Mouse (Mus musculus) midbrain, embryonic 15.5 days (tissue): ENCODE data around the gene Synpr. TPM values are rescaled to one million over a fixed set of nuclear protein-coding genes. Genes with fewer than 3 reads are reported as not detected.

Experiments
- ATAC-seq: fragments of 200-750 bp; cut with Nextera tagmentation; replicated peaks from 2 replicates; pipeline ENCODE4 v1.8.0; 2017; ENCODE audit warnings: moderate TSS enrichment
- H3K27ac ChIP-seq: fragments of 300-500 bp; sonication (generic); 2 replicates; pipeline ENCODE4 v1.5.1; 2015; ENCODE audit warnings: mild to moderate bottlenecking, inconsistent platforms
- H3K27me3 ChIP-seq: fragments of 300-500 bp; sonication (generic); replicated peaks from 2 replicates; pipeline ENCODE4 v1.6.1; 2015; ENCODE audit warnings: inconsistent platforms
- H3K36me3 ChIP-seq: fragments of 300-500 bp; sonication (generic); replicated peaks from 2 replicates; pipeline ENCODE4 v1.6.1; 2015; ENCODE audit warnings: inconsistent platforms
- H3K4me1 ChIP-seq: fragments of 300-500 bp; sonication (generic); 2 replicates; pipeline ENCODE4 v1.6.1; 2015; ENCODE audit warnings: inconsistent platforms
- H3K4me2 ChIP-seq: fragments of 300-500 bp; sonication (generic); 2 replicates; pipeline ENCODE4 v1.6.1; 2015; ENCODE audit warnings: inconsistent platforms, mild to moderate bottlenecking, moderate library complexity
- H3K4me3 ChIP-seq: fragments of 300-500 bp; sonication (generic); 2 replicates; pipeline ENCODE4 v1.5.1; 2015; ENCODE audit warnings: mild to moderate bottlenecking, inconsistent platforms
- H3K9ac ChIP-seq: fragments of 300-500 bp; sonication (generic); 2 replicates; pipeline ENCODE4 v1.6.1; 2015; ENCODE audit warnings: mild to moderate bottlenecking, inconsistent platforms
- H3K9me3 ChIP-seq: fragments of 300-500 bp; sonication (generic); 2 replicates; pipeline ENCODE4 v1.6.1; 2016; ENCODE audit warnings: inconsistent platforms
- WGBS: fragments of 180-500 bp; shearing (Covaris S2); methylation state at CpG from one replicate; pipeline ENCODE4 v1.1.7; 2015; ENCODE audit warnings: mixed read lengths; 5-methylcytosine and 5-hydroxymethylcytosine counted together
- polyA plus RNA-seq: library from polyadenylated mRNA; unstranded; fragments of >200 nt; fragmentation: Nextera tagmentation; extraction: Ambion mirVana; gene quantifications from 2 replicates; pipeline ENCODE4 v1.2.1, GENCODE M21; 2015

Synpr gene
- polyA plus RNA-seq, 1 experiment from 2014 or later, result 30.6 TPM

- no peak for ATAC-seq
- Histone ChIP-seq H3K27me3 (no peaks in the 10 kb centered on the region), H3K4me1 (no peaks in the 10 kb centered on the region), H3K36me3 (no peaks in the 10 kb centered on the region), H3K4me3 (no peak overlapping the region), H3K9me3 (no peaks in the 10 kb centered on the region), H3K27ac (no peak overlapping the region), H3K4me2 (no peak overlapping the region), H3K9ac (no peak overlapping the region)
- WGBS, result 84% methylated on average over 2 of the region's 2 CpGs
Measured at GRCm38 (mm10) chr14:13469211-13469610, 184.6 kb downstream of the Synpr start.

- Histone ChIP-seq H3K9ac (no peak overlapping the region), H3K4me1 (no peaks in the 10 kb centered on the region), H3K27ac (no peak overlapping the region), H3K27me3 (no peaks in the 10 kb centered on the region), H3K4me2 (no peak overlapping the region), H3K4me3 (no peak overlapping the region), H3K36me3 (no peaks in the 10 kb centered on the region), H3K9me3 (no peaks in the 10 kb centered on the region)
- no peak for ATAC-seq
- 73% methylated on average over 1 of the region's 1 CpGs for WGBS
Measured at GRCm38 (mm10) chr14:13477821-13478220, 193.2 kb downstream of the Synpr start.

GRCm38 (mm10) chr14:13505355-13505754 lies 220.8 kb downstream of the Synpr start:
- Histone ChIP-seq H3K36me3 (no peaks in the 10 kb centered on the region), H3K4me1 (no peaks in the 10 kb centered on the region), H3K4me3 (no peak overlapping the region), H3K9ac (no peak overlapping the region), H3K9me3 (no peaks in the 10 kb centered on the region), H3K4me2 (no peak overlapping the region), H3K27me3 (no peaks in the 10 kb centered on the region), H3K27ac (no peak overlapping the region)
- WGBS, result 67% methylated on average over 5 of the region's 5 CpGs
- ATAC-seq, result no peak

- Histone ChIP-seq H3K4me3 (no peak overlapping the region), H3K27ac (no peak overlapping the region; the same call in 1 of the 2 replicates), H3K9me3 (no peaks in the 10 kb centered on the region), H3K4me1 (0 out of 2 replicates have a peak, but pooled peaks cover 8% of the 10 kb centered on the region), H3K4me2 (no peak overlapping the region), H3K36me3 (no peaks in the 10 kb centered on the region), H3K9ac (no peak overlapping the region), H3K27me3 (no peaks in the 10 kb centered on the region)
- ATAC-seq, result 0 out of 2 replicates have a peak, but pooled peaks have one; percentile 50
- 92% methylated on average over 5 of the region's 5 CpGs for WGBS
Measured at GRCm38 (mm10) chr14:13518608-13519139, 234.1 kb downstream of the Synpr start.

GRCm38 (mm10) chr14:13519239-13520011 lies 234.8 kb downstream of the Synpr start:
- no peaks in the 10 kb centered on the region for H3K27me3 ChIP-seq
- ATAC-seq, result peak; percentile 87
- H3K4me3 ChIP-seq, result no peak overlapping the region
- no peak overlapping the region for H3K4me2 ChIP-seq
- peak overlapping the region; percentile 54 for H3K27ac ChIP-seq
- H3K9ac ChIP-seq, result no peak overlapping the region
- H3K36me3 ChIP-seq, result no peaks in the 10 kb centered on the region
- WGBS, result 33% methylated on average over 7 of the region's 7 CpGs
- 0 out of 2 replicates have a peak, but pooled peaks cover 8% of the 10 kb centered on the region for H3K4me1 ChIP-seq
- H3K9me3 ChIP-seq, result no peaks in the 10 kb centered on the region

GRCm38 (mm10) chr14:13547746-13548145 lies 263.2 kb downstream of the Synpr start:
- no peak for ATAC-seq
- no peaks in the 10 kb centered on the region for H3K27me3 ChIP-seq
- H3K36me3 ChIP-seq, result no peaks in the 10 kb centered on the region
- H3K4me1 ChIP-seq, result no peaks in the 10 kb centered on the region
- H3K27ac ChIP-seq, result no peak overlapping the region
- H3K4me3 ChIP-seq, result no peak overlapping the region
- no peak overlapping the region for H3K4me2 ChIP-seq
- H3K9me3 ChIP-seq, result no peaks in the 10 kb centered on the region
- WGBS, result 70% methylated on average over 2 of the region's 2 CpGs
- no peak overlapping the region for H3K9ac ChIP-seq

- Histone ChIP-seq H3K9ac (no peak overlapping the region), H3K36me3 (no peaks in the 10 kb centered on the region), H3K9me3 (no peaks in the 10 kb centered on the region), H3K27me3 (no peaks in the 10 kb centered on the region), H3K4me3 (no peak overlapping the region), H3K4me1 (no peaks in the 10 kb centered on the region), H3K27ac (no peak overlapping the region), H3K4me2 (no peak overlapping the region)
- no peak for ATAC-seq
- 82% methylated on average over 4 of the region's 4 CpGs for WGBS
Measured at GRCm38 (mm10) chr14:13551209-13551608, 266.6 kb downstream of the Synpr start.

GRCm38 (mm10) chr14:13553616-13554370 lies 269.2 kb downstream of the Synpr start:
- ATAC-seq, result no peak
- H3K4me1 ChIP-seq, result no peaks in the 10 kb centered on the region
- H3K4me3 ChIP-seq, result no peak overlapping the region
- no peak overlapping the region for H3K9ac ChIP-seq
- H3K27me3 ChIP-seq, result no peaks in the 10 kb centered on the region
- H3K36me3 ChIP-seq, result no peaks in the 10 kb centered on the region
- 25% methylated on average over 1 of the region's 1 CpGs for WGBS
- no peaks in the 10 kb centered on the region for H3K9me3 ChIP-seq
- H3K27ac ChIP-seq, result no peak overlapping the region
- no peak overlapping the region for H3K4me2 ChIP-seq

- no peak overlapping the region for H3K4me3 ChIP-seq
- 88% methylated on average over 4 of the region's 4 CpGs for WGBS
- H3K4me1 ChIP-seq, result no peaks in the 10 kb centered on the region
- no peaks in the 10 kb centered on the region for H3K27me3 ChIP-seq
- no peak overlapping the region for H3K27ac ChIP-seq
- no peak overlapping the region for H3K4me2 ChIP-seq
- ATAC-seq, result no peak
- H3K9me3 ChIP-seq, result no peaks in the 10 kb centered on the region
- no peak overlapping the region for H3K9ac ChIP-seq
- H3K36me3 ChIP-seq, result no peaks in the 10 kb centered on the region
Measured at GRCm38 (mm10) chr14:13554631-13555030, 270.1 kb downstream of the Synpr start.

GRCm38 (mm10) chr14:13558117-13558516 lies 273.5 kb downstream of the Synpr start:
- Histone ChIP-seq H3K27me3 (no peaks in the 10 kb centered on the region), H3K9ac (no peak overlapping the region), H3K27ac (no peak overlapping the region), H3K4me2 (no peak overlapping the region), H3K4me3 (no peak overlapping the region), H3K4me1 (no peaks in the 10 kb centered on the region), H3K9me3 (no peaks in the 10 kb centered on the region), H3K36me3 (no peaks in the 10 kb centered on the region)
- no peak for ATAC-seq
- WGBS, result 90% methylated on average over 2 of the region's 2 CpGs

GRCm38 (mm10) chr14:13567250-13567649 lies 282.7 kb downstream of the Synpr start:
- Histone ChIP-seq H3K27me3 (no peaks in the 10 kb centered on the region), H3K4me3 (no peak overlapping the region), H3K4me1 (no peaks in the 10 kb centered on the region), H3K27ac (no peak overlapping the region), H3K9me3 (no peaks in the 10 kb centered on the region), H3K36me3 (no peaks in the 10 kb centered on the region), H3K4me2 (no peak overlapping the region), H3K9ac (no peak overlapping the region)
- WGBS, result 79% methylated on average over 1 of the region's 1 CpGs
- ATAC-seq, result no peak

GRCm38 (mm10) chr14:13567996-13568395 lies 283.4 kb downstream of the Synpr start:
- Histone ChIP-seq H3K9me3 (no peaks in the 10 kb centered on the region), H3K27ac (no peak overlapping the region), H3K4me3 (no peak overlapping the region), H3K27me3 (no peaks in the 10 kb centered on the region), H3K9ac (no peak overlapping the region), H3K4me1 (no peaks in the 10 kb centered on the region), H3K36me3 (no peaks in the 10 kb centered on the region), H3K4me2 (no peak overlapping the region)
- ATAC-seq, result no peak
- 86% methylated on average over 2 of the region's 2 CpGs for WGBS
